20 mouse cellular contexts compared by ENCODE assay signal in genomic region chr4:64755986-64756385, GRCm38 (mm10).
DNase-seq lines count a peak whose midpoint lies in the region; ATAC-seq and TF ChIP-seq lines count a peak whose summit lies in the region.
"Had no signal": no experiment of that assay in that cellular context is flagged by ENCODE, and none has a peak within 500 bp of the region (broad histone marks: within the 10 kb centered on the region; RNA-seq: fewer than 3 reads in every experiment).

No protein-coding gene starts in this region.

- H3K9me3 ChIP-seq in midbrain, embryonic 11.5 days (ENCODE audit: control insufficient read depth, low read length) = no peaks in the 10 kb centered on the region
- no peaks in the 10 kb centered on the region for H3K9me3 ChIP-seq in midbrain, embryonic 15.5 days
- H3K9me3 ChIP-seq in embryonic facial prominence, embryonic 10.5 days = no peaks in the 10 kb centered on the region
- no peaks in the 10 kb centered on the region for H3K9me3 ChIP-seq in limb, embryonic 14.5 days (ENCODE audit: control insufficient read depth, low read length)
- H3K9me3 ChIP-seq: forebrain, embryonic 12.5 days; hindbrain, embryonic 15.5 days; intestine, embryonic 15.5 days; limb, embryonic 15.5 days had no signal

- no peak for TF ChIP-seq POLR2A in limb, embryonic 14.5 days (IDR thresholded peaks at IDR 0.05; ENCODE audit: borderline replicate concordance, extremely low read depth, insufficient read depth, insufficient read length)

- H3K27ac ChIP-seq in midbrain, embryonic 11.5 days (ENCODE audit: low read depth, low read length) = no peak overlapping the region
- H3K27ac ChIP-seq in midbrain, embryonic 15.5 days = no peak overlapping the region
- H3K27ac ChIP-seq in embryonic facial prominence, embryonic 10.5 days (replicated peaks) = no peak overlapping the region
- H3K27ac ChIP-seq in limb, embryonic 14.5 days (replicated peaks; ENCODE audit: low read depth, low read length) = no peak overlapping the region
- H3K27ac ChIP-seq: forebrain, embryonic 12.5 days; hindbrain, embryonic 15.5 days; intestine, embryonic 15.5 days; left cerebral cortex, adult 2 months; limb, embryonic 15.5 days; liver, embryonic 14.5 days had no signal

- no peak overlapping the region for H3K4me3 ChIP-seq in midbrain, embryonic 11.5 days (ENCODE audit: low read depth, low read length)
- H3K4me3 ChIP-seq in midbrain, embryonic 15.5 days = no peak overlapping the region
- no peak overlapping the region for H3K4me3 ChIP-seq in embryonic facial prominence, embryonic 10.5 days
- no peak overlapping the region for H3K4me3 ChIP-seq in limb, embryonic 14.5 days (replicated peaks; ENCODE audit: low read length)
- H3K4me3 ChIP-seq: forebrain, embryonic 12.5 days; hindbrain, embryonic 15.5 days; intestine, embryonic 15.5 days; left cerebral cortex, adult 2 months; limb, embryonic 15.5 days had no signal

- no peaks in the 10 kb centered on the region for H3K4me1 ChIP-seq in midbrain, embryonic 11.5 days (ENCODE audit: control insufficient read depth, insufficient read depth, low read length)
- no peaks in the 10 kb centered on the region for H3K4me1 ChIP-seq in midbrain, embryonic 15.5 days
- no peaks in the 10 kb centered on the region for H3K4me1 ChIP-seq in embryonic facial prominence, embryonic 10.5 days
- 0 out of 2 replicates have a peak, but pooled peaks cover 3% of the 10 kb centered on the region for H3K4me1 ChIP-seq in limb, embryonic 14.5 days (ENCODE audit: control insufficient read depth, insufficient read depth, low read length)
- H3K4me1 ChIP-seq: forebrain, embryonic 12.5 days; hindbrain, embryonic 15.5 days; intestine, embryonic 15.5 days; limb, embryonic 15.5 days had no signal

- DNase-seq in embryo, embryonic 11 days = peak; percentile 42
- DNase-seq in embryo, embryonic 10 days (ENCODE audit: low spot score) = no peak
- DNase-seq in midbrain, embryonic 11.5 days (ENCODE audit: low spot score, missing footprints) = peak; percentile 82
- DNase-seq in embryonic facial prominence, embryonic 10.5 days (ENCODE audit: low spot score) = peak; percentile 9
- DNase-seq in limb, embryonic 14.5 days (ENCODE audit: low spot score) = peak; percentile 16
- DNase-seq in layer of hippocampus, adult 18-20 months (ENCODE audit: low spot score in 2 of 2) = no peak
- no peak for DNase-seq in kidney, postnatal 36 days
- DNase-seq: adrenal gland, adult 2 months; cerebellum, adult 11-12 months; kidney, adult 9 months; lung, embryonic 14.5 days; thymus, postnatal 14 days had no signal

- H3K4me2 ChIP-seq in midbrain, embryonic 11.5 days = no peak overlapping the region
- H3K4me2 ChIP-seq in midbrain, embryonic 15.5 days = no peak overlapping the region
- H3K4me2 ChIP-seq in limb, embryonic 14.5 days (replicated peaks; ENCODE audit: low read depth, low read length, severe bottlenecking) = no peak overlapping the region
- H3K4me2 ChIP-seq: forebrain, embryonic 12.5 days; hindbrain, embryonic 15.5 days; intestine, embryonic 15.5 days; limb, embryonic 15.5 days; lung, embryonic 14.5 days had no signal

- no peak overlapping the region for H3K9ac ChIP-seq in midbrain, embryonic 11.5 days (ENCODE audit: low read length)
- no peak overlapping the region for H3K9ac ChIP-seq in midbrain, embryonic 15.5 days
- H3K9ac ChIP-seq in limb, embryonic 14.5 days (ENCODE audit: low read depth, low read length, severe bottlenecking) = no peak overlapping the region
- H3K9ac ChIP-seq: forebrain, embryonic 12.5 days; hindbrain, embryonic 15.5 days; intestine, embryonic 15.5 days; limb, embryonic 15.5 days; liver, embryonic 14.5 days; lung, embryonic 14.5 days had no signal

- 82% methylated on average over 4 of the region's 4 CpGs for WGBS in midbrain, embryonic 11.5 days
- 72% methylated on average over 4 of the region's 4 CpGs for WGBS in midbrain, embryonic 15.5 days
- WGBS in embryonic facial prominence, embryonic 10.5 days = 59% methylated on average over 4 of the region's 4 CpGs
- WGBS in limb, embryonic 14.5 days = 15% methylated on average over 4 of the region's 4 CpGs

- ATAC-seq in midbrain, embryonic 11.5 days (ENCODE audit: low FRiP score) = no peak
- ATAC-seq in midbrain, embryonic 15.5 days (replicated peaks) = no peak
- ATAC-seq in limb, embryonic 14.5 days (ENCODE audit: low FRiP score, low read depth) = peak; percentile 37; the same call in 1 of the 2 replicates
- ATAC-seq: intestine, embryonic 15.5 days; Patski had no signal

- H3K36me3 ChIP-seq in midbrain, embryonic 11.5 days (ENCODE audit: control insufficient read depth, insufficient read depth, low read length) = no peaks in the 10 kb centered on the region
- H3K36me3 ChIP-seq in midbrain, embryonic 15.5 days (replicated peaks) = no peaks in the 10 kb centered on the region
- no peaks in the 10 kb centered on the region for H3K36me3 ChIP-seq in embryonic facial prominence, embryonic 10.5 days (replicated peaks)
- no peaks in the 10 kb centered on the region for H3K36me3 ChIP-seq in limb, embryonic 14.5 days (ENCODE audit: control insufficient read depth, insufficient read depth, low read length)
- H3K36me3 ChIP-seq: forebrain, embryonic 12.5 days; hindbrain, embryonic 15.5 days; intestine, embryonic 15.5 days; limb, embryonic 15.5 days had no signal

- H3K27me3 ChIP-seq in midbrain, embryonic 11.5 days (ENCODE audit: control insufficient read depth, insufficient read depth, low read length) = no peaks in the 10 kb centered on the region
- H3K27me3 ChIP-seq in midbrain, embryonic 15.5 days (replicated peaks) = no peaks in the 10 kb centered on the region
- H3K27me3 ChIP-seq in embryonic facial prominence, embryonic 10.5 days (replicated peaks; ENCODE audit: low read depth, poor library complexity, severe bottlenecking) = no peaks in the 10 kb centered on the region
- no peaks in the 10 kb centered on the region for H3K27me3 ChIP-seq in limb, embryonic 14.5 days (ENCODE audit: control insufficient read depth, insufficient read depth, low read length)
- H3K27me3 ChIP-seq: forebrain, embryonic 12.5 days; hindbrain, embryonic 15.5 days; intestine, embryonic 15.5 days; limb, embryonic 15.5 days had no signal

Comparison
In these comparisons a context has a peak if more than half of its experiments do, and no peak if none do; other contexts are left out.
1. DNase-seq: peak in embryo, embryonic 11 days (single experiment), midbrain, embryonic 11.5 days (single experiment), embryonic facial prominence, embryonic 10.5 days (single experiment) and limb, embryonic 14.5 days (single experiment); none in embryo, embryonic 10 days (single experiment), layer of hippocampus, adult 18-20 months (0 of 2) and kidney, postnatal 36 days (0 of 2).